Mouse (Mus musculus) heart, postnatal 0 days (tissue): ENCODE results near the gene Dgat2l6.
A peak's percentile ranks its signal among the peaks of the same experiment; 100 is the strongest.

Experiments
- CTCF ChIP-seq: IDR thresholded peaks from 2 replicates; pipeline ENCODE4 v1.5.1; 2016; ENCODE audit warnings: antibody characterized with exemption, control low read depth, low read depth
- EP300 ChIP-seq: IDR thresholded peaks from 2 replicates; pipeline ENCODE4 v1.6.1; 2016; ENCODE audit warnings: antibody characterized with exemption, low read depth

DNA sequence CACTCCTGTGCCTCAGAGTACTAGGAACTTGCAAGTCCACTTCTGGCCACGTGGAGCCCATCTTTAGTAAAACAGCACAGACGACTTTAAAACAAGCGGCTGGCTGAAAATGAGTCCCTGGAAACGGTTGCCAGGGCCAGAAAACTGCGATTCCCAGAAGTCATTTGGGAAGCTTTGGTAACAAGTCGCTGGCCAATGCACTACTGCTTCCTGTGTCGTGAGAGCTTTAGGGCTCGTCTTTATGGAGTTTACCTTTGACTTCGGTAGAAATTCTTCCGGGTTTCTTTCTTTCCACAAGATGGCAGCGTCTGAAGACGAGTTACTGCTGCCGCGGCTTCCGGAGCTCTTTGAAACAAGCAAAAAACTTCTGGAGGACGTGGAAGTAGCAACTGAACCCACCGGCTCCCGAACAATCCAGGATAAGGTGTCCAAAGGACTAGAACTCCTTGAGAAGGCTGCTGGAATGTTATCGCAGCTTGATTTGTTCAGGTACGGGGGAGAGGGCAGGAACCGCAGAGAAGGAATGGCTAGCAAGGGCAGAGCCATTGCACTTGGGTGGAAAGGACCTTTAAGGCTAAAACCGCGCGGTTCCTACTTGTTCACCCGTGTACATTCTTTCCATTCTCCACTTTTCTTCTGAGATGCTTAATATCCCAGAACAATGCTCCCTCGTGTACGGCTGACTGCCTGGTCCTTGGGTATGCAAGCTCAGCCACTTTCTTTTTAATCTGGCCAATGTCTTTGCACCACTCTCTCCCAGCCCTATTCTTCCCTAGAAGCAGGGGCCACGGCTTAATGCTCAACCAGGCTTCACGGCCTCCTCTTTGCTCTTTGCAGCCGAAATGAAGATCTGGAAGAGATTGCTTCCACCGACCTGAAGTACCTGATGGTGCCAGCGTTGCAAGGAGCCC is 30.3 kb upstream of the Dgat2l6 start, which contains the start of gene Igbp1:
- peak; percentile 12; the same call in 1 of the 2 replicates for TF ChIP-seq CTCF
- peak; percentile 46; the same call in 1 of the 2 replicates for TF ChIP-seq EP300
